Mouse (Mus musculus): ENCODE results near the gene Fads2.
"Not testable (repeated sequence)": the region's sequence is repeated elsewhere in the genome, so short reads cannot be mapped to it uniquely, and the experiment has no call there.

Gene Fads2

DNA sequence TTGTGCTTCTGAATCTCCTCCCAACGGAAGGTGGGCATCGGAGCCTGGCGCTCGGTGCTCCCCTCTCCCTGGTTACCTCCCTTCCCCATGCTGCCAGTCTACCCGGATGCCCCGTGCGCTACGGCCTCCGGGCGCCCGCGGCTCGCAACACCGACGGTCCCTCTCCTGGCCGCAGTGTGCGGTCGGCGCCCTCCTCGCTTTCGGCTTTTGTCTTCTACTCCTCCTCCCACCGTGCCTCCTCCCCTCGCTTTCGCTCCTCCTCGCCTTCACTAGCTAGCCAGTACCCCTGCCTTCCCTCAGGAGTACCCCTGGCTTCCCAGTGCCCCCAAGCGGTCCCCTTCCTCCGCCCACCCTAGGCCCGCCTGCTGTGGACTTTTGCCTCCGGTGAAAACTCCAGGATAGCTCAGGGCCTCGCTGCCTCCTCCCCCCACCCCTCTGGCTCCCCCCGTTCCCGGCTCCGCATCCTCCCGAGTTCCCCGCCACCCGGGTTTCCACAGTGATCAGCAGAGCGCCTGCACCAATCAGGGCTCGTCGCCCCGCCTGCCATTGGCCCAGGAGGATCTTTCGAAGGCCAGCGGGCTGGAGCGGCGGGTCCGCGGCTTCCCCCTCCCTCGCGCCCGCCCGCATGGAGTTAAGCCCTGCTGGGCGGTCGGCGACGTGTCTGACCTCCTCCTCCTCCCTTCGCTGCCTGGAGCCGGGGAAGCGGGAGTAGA lies at the start of gene Fads2:
Gene Fads2 (minus strand): TSS at position 406 of the 713 bp plus-strand sequence.
- DNase-seq (ENCODE audit: low read depth, low spot score): peak; percentile 93

DNA sequence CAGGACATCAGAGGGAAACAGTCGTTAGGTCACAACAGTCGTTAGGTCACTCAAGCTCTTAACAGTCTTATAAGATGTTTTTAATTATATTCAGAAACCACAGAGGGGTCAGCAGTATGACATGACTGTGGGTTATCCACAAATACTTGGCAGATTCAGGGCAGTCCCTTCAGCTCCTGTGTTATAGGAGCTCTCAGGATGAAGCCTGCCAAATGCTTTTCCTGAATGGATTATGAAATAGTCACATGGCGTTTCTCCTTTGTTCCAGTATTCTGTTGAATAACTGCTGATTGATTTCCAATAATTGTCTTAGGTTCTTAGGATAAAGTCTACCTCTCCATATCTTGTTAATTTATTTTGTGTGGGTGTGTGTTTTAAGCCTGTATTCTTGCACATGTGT lies 47.6 kb upstream of the Fads2 start:
- no peak for DNase-seq (ENCODE audit: low read depth, low spot score)

DNA sequence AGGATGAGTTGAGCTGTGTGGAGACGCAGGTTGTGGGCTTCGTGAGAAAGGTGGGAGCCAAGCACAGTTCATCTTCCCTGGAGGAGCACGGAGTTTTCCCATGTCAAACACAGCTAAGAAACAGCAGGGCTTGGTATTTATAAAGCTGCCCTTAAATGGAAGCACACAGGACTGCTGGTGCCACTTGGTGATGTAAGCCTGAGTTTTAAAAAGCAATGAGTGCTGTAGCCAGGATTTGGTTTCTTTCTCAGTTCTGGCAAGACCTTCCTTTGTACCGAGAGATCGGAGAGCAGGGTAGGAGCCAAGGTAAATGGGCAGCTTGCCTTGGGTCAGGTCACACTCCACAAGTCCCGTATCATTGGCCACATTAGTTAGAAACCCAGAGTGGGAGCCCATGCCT lies 47.0 kb upstream of the Fads2 start:
- no peak for DNase-seq (ENCODE audit: low read depth, low spot score)

DNA sequence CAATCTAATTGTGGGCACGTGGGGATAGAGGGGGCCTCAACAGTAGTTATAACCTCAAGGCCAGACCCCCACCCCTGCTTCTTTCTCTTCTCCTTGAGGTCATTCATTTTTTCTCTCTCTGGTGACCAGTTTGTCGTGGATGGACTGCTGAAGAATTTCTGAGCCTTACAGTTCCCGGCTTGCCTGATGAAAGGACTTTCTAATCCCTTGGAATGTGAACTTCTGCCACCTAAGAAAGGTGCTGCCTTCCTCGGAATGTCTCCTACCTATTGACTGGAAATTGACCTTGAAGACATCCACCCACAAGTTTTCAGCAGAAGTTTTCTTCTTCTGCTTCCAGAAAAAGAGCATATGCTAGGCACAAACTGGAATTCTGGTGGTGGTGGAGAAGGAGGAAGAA lies 42.9 kb upstream of the Fads2 start:
- DNase-seq (ENCODE audit: low read depth, low spot score): no peak

DNA sequence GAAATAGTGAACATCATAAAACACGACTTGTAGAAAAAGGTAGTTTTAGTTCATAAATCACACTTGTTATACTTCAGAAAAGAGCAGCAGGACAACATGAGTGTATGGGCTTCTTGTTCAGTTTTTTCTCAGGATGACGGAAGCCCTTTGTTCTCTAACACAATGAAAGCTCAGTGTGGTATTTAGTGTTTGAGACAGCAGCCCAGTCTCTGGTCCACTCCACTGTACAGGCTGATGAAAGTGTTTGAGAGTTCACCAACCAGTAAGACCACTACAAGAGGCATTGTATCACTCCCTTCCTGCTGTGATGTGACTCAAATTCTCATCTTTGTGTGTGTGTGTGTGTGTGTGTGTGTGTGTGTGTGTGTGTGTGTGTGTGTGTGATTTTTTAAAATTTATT lies 42.1 kb upstream of the Fads2 start:
- no peak for DNase-seq (ENCODE audit: low read depth, low spot score)

DNA sequence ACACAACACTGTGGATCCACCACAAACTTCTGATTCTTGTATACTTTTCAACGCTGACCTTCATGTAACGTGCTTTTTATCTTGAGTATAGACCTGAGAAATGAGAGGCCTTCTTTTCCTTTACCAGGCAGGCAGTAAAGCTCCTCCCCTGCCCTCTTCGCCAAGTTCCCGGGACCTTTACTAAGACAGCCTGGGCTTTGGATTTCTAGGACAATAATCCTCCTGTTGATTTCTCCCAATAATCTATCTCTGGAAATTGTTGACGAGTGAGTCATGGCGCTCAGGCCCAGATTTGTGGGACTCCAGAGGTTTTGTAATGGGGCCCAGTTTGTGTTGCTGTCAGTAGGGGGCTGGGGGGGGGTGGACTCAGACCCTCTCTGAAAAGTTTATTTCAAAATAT lies 38.2 kb upstream of the Fads2 start:
- no peak for DNase-seq (ENCODE audit: low read depth, low spot score)

DNA sequence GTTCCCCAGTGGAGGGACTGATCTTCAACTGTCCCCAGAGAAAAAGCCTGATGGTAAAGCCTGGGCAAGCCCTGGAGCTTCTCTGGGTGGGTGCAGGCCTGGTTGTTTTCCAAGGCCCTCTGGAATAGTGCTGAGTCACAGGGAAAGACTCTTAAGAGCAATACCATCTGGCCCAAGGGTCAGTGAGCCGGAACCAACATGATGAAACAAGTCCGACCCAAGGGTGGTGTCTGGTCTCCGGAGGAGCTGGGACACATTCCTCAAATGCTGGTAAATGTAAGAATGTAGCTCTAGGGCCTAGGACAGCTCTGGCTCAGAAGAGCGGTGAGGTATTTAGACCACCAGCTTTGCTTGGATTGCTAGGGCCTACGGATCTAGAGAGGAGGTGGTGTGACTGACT lies 35.9 kb upstream of the Fads2 start:
- peak; percentile 11 for DNase-seq (ENCODE audit: low read depth, low spot score)

DNA sequence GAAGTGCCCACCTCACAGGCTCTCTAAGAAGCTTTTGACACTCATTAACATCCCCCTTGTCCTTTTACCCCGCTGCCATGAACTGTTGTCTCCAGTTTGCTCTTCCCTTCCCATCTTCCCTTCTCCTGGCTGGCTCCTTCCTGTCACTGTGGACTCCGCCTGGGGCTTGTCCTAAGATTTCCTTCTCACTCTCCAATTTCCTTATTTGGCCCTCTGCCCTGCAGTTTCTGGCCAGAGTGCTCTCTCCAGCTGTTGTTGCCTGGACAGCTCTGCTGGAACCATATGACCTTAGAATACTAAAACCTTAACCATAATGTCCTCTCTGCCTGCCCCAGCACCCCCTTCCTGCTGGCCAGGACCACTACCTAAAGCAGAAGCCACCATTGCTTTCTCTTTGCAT lies 33.1 kb upstream of the Fads2 start:
- DNase-seq (ENCODE audit: low read depth, low spot score): no peak

DNA sequence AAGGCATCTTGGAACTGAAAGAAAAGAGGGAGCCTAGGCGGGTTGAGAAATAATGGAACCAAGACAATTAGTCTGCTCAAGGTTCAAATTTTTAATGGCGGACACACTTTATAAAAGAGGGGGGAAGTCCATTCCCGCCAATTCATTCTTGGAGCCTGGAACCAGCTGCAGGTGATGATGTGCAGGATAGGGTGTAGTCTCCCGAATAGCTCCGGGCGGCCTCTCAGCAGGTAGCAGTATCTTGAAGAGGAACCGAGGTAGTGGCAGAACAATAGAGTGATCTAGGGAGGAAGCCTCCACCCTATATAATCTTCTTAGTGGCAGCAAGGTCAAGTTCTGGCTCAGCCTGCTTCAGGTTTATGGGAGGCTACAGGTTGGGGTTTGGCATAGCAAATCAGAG lies 28.0 kb upstream of the Fads2 start:
- DNase-seq (ENCODE audit: low read depth, low spot score): not testable (repeated sequence)

DNA sequence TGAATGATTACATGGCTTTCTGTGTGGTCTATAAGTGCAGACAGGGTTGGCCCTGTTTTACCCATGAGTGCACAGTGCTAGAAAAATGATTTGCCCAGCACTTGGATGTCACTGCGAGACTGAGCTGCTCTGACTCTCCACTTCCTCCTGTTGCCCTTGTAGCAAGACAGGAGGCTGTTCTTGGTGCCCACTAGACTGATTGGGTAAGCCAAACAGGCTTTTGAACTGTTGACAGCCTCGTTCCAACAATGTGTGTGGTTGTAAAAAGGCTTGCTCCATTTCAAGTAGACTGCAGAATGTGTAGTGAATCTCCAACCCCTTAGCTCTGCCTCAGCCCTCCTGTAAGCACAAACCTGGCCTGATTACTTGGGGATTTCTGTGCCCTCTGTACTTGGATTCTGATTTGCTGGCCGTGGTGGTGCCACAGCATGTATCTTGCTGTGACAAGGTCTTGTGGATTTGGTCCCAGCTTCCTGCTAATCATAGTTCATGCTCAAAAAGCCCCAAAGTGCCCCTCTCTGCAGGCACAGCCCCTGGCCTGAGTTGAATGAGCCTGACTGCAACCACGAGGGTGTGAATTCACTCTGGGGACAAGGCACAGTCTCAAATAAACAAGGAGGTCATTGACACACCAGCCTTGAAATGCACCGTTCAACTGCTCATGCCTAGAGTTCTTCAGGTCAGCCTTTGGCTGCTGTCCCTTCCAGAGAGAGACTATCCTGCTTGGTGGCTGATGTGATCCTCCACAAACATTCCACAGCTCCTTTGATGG lies 25.1 kb upstream of the Fads2 start:
- no peak for DNase-seq (ENCODE audit: low read depth, low spot score)

DNA sequence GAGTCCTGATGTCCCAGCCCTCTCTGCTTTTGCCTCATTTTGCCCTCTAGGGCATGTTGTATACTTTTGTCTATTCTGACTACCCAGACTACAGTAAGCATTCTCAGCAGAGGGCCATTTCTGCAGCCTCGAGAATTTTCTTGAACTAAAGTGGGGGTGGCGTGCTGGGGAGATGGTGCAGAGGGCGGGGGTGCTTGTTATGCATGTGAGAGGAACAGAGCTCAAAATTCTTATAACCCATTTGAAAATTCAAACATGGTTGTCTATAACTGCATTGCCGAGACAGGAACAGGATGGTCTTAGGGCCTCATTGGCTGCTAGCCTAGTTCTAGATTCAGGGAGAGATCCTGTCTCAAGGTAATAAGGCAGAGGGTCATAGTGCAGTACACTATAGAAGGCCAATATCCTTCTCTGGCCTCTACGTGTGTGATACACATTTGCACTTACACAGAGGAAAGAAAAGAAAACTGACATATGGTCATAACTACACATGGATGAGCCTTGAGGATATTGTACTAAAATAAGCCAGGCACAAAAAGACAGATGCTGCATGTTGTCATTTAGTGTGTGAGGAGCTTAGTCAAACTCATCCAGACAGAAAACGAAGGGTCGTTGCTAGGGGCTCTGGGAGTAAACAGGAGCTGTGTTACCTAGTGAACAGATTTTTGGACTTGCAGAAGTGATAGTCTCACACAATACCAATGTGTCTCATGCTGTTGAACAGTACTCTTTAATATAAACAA lies 22.5 kb upstream of the Fads2 start:
- DNase-seq (ENCODE audit: low read depth, low spot score): no peak

DNA sequence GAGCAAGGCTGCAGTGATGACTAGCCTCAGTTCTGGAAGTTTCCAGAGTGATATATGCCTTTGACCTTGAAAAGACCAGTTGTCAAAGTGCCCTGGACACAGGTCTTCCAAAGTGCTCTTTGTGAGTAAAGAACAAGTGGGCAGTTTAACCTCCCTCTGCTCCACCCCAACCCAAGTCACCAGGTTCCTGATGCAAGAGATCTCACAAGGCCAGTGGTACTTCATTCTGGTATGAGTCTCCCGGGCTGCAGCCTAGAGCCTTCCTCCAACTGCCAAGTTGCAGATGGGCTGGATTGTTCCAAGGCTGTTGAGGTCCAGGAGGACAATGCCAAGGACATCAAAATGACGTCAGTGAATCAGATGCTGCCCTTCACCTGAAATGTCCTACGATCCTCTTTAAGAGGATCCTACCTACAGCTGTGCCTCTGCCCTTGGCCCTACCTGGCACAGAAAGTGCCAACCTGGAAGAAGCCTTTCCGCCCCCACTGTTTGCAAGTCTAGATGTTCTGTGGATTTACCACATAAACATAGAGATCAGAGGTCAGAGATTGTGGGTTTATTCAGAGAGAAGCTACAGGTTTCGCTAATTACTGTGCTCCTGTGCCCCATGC lies 20.6 kb upstream of the Fads2 start:
- DNase-seq (ENCODE audit: low read depth, low spot score): no peak

DNA sequence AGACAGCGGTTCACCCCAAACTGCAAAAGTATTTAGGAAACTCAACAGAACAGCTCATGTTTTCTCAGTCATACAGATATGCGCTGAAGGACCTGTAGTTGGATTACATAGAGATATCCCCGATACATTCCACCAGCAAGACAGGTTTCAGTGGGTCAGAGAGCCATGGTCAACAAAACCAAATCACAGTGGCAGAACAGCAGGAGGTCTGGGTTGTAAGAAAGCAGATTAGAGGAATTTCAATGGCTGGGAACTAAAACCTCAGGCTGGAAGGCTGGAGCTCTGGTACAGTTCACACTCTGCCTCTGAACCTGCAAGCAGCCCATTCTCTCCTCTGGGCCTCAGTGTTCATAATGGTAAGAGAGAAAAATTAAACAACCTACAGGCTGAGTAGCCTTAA lies 15.1 kb upstream of the Fads2 start:
- no peak for DNase-seq (ENCODE audit: low read depth, low spot score)

DNA sequence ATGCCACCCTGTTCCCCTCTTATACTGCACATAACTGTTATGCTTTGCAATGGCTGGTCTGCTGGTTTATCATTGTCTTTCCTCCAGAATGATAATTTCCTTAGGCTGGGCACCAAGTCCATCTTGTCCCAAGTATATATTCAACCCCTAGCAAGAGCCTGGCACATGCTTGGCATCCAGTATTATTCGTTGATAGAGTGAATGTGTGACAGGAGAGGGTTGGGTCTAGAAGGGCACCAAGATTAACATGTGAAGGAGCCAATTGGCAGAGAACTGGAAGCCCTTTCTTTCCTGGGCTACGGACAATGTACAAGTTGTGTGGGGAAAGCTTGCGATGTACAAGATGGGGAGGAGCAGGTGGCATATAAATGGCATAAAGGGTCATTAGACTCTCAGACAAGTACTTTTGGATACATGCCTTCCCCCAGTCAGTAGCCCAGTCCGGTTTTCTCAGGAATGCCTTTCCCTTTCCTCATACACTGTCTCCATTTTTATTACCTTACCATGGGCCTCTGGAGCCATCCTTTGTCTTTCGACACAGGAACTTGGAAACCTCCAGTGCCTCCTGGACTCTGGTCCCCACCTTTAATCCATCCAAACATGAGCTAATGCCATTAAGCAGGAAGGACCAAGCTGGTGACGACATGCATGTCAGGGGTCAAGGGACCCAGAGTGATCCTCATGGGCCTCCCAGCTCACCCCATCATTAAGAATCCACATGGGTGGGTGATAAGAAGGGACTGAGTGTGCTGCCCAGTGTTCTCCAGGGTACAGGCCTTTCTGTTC lies 14.0 kb upstream of the Fads2 start:
- no peak for DNase-seq (ENCODE audit: low read depth, low spot score)

DNA sequence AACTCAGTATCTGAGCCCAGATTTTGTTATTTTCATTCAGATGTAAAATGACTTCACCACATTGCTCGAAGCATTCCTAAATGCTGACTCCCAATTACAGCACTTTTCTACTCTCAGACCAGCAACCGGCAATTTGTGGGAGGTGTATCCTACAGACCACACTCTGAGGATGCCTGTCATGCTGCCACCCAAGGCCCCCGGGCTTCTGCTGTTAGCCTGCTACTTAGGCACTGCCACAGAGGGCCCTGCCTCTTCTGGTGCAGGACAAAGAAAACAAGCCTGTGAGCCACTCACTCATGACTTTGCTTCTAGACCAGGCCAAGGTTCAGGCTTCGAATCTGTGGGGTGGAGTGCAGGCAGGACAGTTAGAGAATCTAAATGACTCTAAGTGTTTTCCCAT lies 11.4 kb upstream of the Fads2 start:
- DNase-seq (ENCODE audit: low read depth, low spot score): no peak

DNA sequence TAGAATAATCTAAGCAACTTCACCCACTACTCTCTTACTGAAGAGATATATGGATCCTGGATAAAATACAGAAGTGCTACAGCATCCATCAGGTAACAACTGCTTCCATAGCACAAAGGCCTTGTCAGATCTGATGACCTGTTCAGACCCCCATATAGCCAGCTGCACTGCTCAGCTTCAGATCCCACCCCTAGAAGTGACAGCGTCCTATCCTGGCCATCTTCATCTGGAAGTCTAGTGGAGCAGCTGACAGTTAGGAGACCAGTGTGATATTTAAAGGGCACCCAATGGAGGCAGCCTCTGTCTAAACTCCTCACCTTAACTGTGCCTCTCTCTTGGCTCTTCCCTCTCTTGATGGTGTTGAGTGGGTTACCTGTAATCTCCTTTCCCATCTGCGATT lies 7.1 kb upstream of the Fads2 start:
- DNase-seq (ENCODE audit: low read depth, low spot score): no peak

DNA sequence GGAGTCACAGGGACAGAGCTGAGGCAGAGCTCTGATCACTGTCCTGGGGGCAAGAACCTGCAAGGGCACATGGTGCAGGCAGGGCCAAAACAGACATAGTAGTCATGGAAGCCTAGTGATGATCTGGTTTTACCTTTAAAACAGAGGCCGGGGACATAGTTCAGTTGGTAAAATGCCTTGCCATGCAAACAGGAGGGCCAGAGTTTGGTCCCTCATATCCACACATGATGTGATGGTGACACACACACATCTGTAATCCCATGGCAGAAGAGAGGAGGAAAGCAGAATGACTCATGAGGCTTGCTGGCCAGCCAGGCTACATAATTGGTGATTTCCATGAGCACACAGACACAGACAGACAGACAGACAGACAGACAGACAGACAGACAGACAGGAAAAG lies 6.6 kb upstream of the Fads2 start:
- DNase-seq (ENCODE audit: low read depth, low spot score): no peak

DNA sequence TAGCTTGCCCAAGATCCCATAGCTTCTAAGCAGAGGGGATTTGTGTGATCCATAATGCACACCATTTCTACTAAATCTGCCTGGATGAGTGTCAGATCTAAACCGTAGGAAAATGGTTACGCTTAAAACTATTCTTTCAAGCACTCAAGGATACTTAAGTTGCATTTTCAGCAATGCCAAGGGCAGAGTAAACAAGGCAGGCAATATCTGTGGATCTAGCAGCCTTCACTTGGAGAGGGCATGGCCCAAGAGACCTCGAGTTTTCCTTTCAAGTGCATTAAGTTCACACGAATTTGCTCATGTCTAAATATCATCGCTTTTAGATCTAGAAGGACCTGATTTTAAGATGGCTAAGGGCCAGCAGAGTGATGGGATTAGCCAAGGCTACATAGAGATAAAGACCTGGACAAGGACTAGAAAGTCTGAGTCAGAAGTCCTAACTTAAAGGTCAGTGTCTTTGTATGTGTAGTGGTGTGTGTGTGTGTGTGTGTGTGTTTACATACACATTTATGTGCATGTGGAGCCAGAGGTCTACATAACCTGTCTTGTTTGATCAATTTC lies 5.6 kb upstream of the Fads2 start:
- DNase-seq (ENCODE audit: low read depth, low spot score): no peak

DNA sequence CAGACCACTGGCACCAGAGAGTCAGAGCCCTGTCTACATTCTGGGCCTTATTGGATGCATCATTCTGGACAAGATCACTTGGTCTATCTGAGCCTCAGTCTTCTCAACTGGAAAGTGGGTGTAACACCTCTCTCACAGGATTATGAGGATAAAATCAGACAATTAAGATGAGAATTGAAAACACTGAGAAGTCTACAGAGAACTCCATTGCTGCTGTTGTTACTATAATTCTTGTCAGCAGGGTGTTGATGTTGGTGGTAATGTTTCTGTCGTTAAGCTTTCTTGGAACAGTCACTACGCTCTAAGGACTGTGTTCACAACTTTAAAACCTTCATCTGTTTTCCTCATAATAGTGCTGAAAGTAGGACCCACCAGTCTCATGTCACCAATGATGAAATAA lies 5.1 kb upstream of the Fads2 start:
- no peak for DNase-seq (ENCODE audit: low read depth, low spot score)

DNA sequence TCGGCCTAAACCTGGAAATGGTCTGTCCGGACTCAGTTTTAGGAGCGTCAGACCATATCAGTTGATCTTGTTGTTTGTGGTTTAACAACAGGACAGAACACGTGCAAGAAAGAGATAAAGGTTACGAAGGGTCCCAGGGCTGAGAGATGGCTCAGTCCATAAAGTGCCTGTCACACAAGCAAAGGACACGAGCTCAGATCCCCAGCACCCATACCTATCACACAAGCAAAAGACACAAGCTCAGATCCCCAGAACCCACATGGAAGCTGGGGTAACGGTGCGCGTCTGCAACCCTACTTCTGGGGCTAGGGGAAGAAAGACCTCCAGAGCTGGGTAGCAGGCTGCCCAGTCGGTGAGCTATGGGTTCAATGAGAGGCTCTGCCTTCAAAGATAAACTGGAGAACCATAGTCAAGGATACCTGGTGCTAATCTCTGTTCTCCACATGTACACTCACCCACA lies 3.5 kb upstream of the Fads2 start:
- no peak for DNase-seq (ENCODE audit: low read depth, low spot score)

DNA sequence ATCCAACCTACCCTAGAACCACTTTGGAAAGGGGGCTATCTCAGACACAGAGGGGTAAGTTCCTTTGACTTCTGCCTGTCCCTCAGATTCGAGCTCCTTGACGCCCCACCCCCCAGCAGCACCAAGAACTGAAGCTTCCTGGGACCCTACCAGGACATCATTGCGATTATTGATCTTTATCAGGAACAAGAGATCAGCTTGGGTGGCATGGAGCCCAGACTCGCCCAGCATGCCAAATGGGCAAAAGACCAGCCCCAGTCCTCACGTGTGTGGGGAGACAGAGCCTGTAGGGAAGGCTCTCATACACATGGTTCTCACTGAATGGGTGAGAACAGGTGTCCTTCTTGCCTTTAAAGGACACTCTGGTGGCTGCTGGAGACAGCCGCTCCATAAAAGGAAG lies 2.7 kb upstream of the Fads2 start:
- DNase-seq (ENCODE audit: low read depth, low spot score): no peak

Measured in forelimb bud, embryonic 11.5 days (tissue).